Mouse (Mus musculus) left cerebral cortex, postnatal 25 days (tissue): ENCODE results near the gene Olfr591. TPM values are rescaled to one million over a fixed set of nuclear protein-coding genes. Genes with fewer than 3 reads are reported as not detected.
"Not testable (repeated sequence)": the region's sequence is repeated elsewhere in the genome, so short reads cannot be mapped to it uniquely, and the experiment has no call there.

Experiments used
- DNase-seq, 2 experiments: peaks; one replicate each; pipeline ENCODE4 v3.0.0; 2022; ENCODE audit warnings: low spot score in 2 of 2, mixed read lengths in 1 of 2
- intact Hi-C: fragments of 180-260 bp; cut with DNase I; formaldehyde crosslinking; loops from one replicate; pipeline ENCODE4 v1.15.1; 2025
- total RNA-seq, 2 experiments: library from RNA; stranded (reverse); gene quantifications; 2 replicates each; pipeline ENCODE4 v1.2.3; 2021

Gene Olfr591
- total RNA-seq: not detected

GRCm38 (mm10) chr7:103178240-103178639 lies at the start of gene Olfr591:
Gene Olfr591 (minus strand): TSS chr7:103178340.
- no peak for DNase-seq
- intact Hi-C loops: no loop called here

GRCm38 (mm10) chr7:103216696-103217095 lies 38.6 kb upstream of the Olfr591 start, which contains the start of gene Olfr594:
Gene Olfr594 (plus strand): TSS chr7:103216996.
- no peak for DNase-seq
- intact Hi-C loops: no loop called here

- DNase-seq, intact Hi-C loops: not testable (repeated sequence)
Observed at GRCm38 (mm10) chr7:103212050-103212449, 33.9 kb upstream of the Olfr591 start.

- no peak for DNase-seq
- intact Hi-C loops: no loop called here
Observed at GRCm38 (mm10) chr7:103211562-103211961, 33.4 kb upstream of the Olfr591 start, which contains the start of gene Olfr593. Gene Olfr593 (plus strand): TSS chr7:103211862.

- intact Hi-C loops: not testable (repeated sequence)
Observed at GRCm38 (mm10) chr7:103184503-103184902, 6.4 kb upstream of the Olfr591 start, which contains the start of gene Olfr592. Gene Olfr592 (plus strand): TSS chr7:103184803.

GRCm38 (mm10) chr7:103169697-103170096 lies 8.4 kb downstream of the Olfr591 start:
- intact Hi-C loops: no loop called here
- DNase-seq: no peak

More at GRCm38 (mm10) chr7:103184503-103184902, 6.4 kb upstream of the Olfr591 start, which contains the start of gene Olfr592:
- not testable (repeated sequence) for DNase-seq

GRCm38 (mm10) chr7:103156256-103156655 lies 21.9 kb downstream of the Olfr591 start, which contains the start of gene Olfr589:
Gene Olfr589 (minus strand): TSS chr7:103156356.
- intact Hi-C loops: no loop called here
- DNase-seq: no peak

GRCm38 (mm10) chr7:103140579-103140978 lies 37.6 kb downstream of the Olfr591 start, which contains the start of gene Olfr588-ps1:
Gene Olfr588-ps1 (plus strand): TSS chr7:103140879.
- intact Hi-C loops: no loop called here
- no peak for DNase-seq

- no peak for DNase-seq
- intact Hi-C loops: no loop called here
Observed at GRCm38 (mm10) chr7:103125538-103125937, 52.6 kb downstream of the Olfr591 start, which contains the start of gene Olfr586. Gene Olfr586 (minus strand): TSS chr7:103125638.

GRCm38 (mm10) chr7:103119406-103119805 lies 58.7 kb downstream of the Olfr591 start:
- DNase-seq: no peak
- intact Hi-C loops: no loop called here

Other genes with a start within 250 kb of the Olfr591 start
- not detected for gene Olfr573-ps1, start 235.8 kb downstream of the Olfr591 start, total RNA-seq
- not detected for gene Olfr574, start 229.9 kb downstream of the Olfr591 start, total RNA-seq
- not detected for gene Olfr575, start 219.6 kb downstream of the Olfr591 start, total RNA-seq
- not detected for gene Olfr576, start 215.7 kb downstream of the Olfr591 start, total RNA-seq
- gene Olfr577, start 202.4 kb downstream of the Olfr591 start, total RNA-seq: not detected
- gene Olfr578, start 189.0 kb downstream of the Olfr591 start, total RNA-seq: not detected
- not detected for gene Olfr582, start 140.3 kb downstream of the Olfr591 start, total RNA-seq
- not detected for gene Olfr583, start 127.0 kb downstream of the Olfr591 start, total RNA-seq
- not detected for gene Olfr584, start 96.5 kb downstream of the Olfr591 start, total RNA-seq
- gene Olfr585, start 80.6 kb downstream of the Olfr591 start, total RNA-seq: not detected
- not detected for gene Olfr586, start 52.7 kb downstream of the Olfr591 start, total RNA-seq
- gene Olfr588-ps1, start 37.5 kb downstream of the Olfr591 start, total RNA-seq: not detected
- not detected for gene Olfr589, start 22.0 kb downstream of the Olfr591 start, total RNA-seq
- not detected for gene Olfr592, start 6.5 kb upstream of the Olfr591 start, total RNA-seq
- gene Olfr593, start 33.5 kb upstream of the Olfr591 start, total RNA-seq: not detected
- not detected for gene Olfr594, start 38.7 kb upstream of the Olfr591 start, total RNA-seq
- gene Usp17ld, start 74.2 kb upstream of the Olfr591 start, total RNA-seq: not detected
- gene Olfr596, start 127.3 kb upstream of the Olfr591 start, total RNA-seq: not detected
- gene Olfr597, start 138.0 kb upstream of the Olfr591 start, total RNA-seq: not detected
- gene Olfr598, start 145.2 kb upstream of the Olfr591 start, total RNA-seq: not detected
- gene Olfr599, start 157.6 kb upstream of the Olfr591 start, total RNA-seq: not detected
- not detected for gene Olfr600, start 171.3 kb upstream of the Olfr591 start, total RNA-seq
- gene Olfr601, start 184.3 kb upstream of the Olfr591 start, total RNA-seq: not detected
- gene Olfr603, start 207.8 kb upstream of the Olfr591 start, total RNA-seq: not detected
- not detected for gene Usp17lc, start 236.7 kb upstream of the Olfr591 start, total RNA-seq